In the genomic region with DNA sequence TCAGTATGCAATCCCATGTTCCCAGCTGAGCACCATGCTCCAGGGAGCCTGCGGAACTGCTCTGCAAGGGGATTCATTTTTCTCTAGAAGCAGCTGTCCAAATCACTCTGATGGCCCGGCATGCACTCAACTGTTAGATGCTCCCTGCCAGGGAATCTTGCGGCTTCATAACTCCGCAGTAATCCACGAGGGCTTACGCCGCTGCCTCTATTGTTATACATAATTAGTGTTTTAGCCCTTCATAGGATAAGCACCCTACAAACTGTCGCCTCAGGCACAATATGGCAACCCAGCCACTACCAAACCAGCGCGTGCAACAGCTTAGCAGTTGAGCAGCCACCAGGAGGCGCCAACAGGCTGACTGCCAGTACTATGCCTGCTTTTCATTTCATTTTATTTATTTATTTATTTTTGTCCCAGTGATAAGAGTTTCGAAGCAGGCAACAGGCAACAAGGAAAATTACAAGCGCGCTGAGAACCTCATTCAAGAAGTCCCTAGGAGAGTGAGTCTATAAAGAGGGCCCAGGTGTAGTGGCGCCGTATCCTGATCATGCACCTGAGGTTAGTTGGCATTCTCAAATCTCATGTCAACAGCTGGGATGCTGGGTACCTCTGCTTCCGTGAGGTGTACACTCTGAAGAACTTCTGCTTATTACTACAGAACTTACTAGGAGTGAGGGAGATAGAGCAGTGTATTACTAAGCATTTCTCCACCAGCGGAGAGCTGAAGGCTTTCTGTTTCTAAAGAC, we compare ENCODE assay signal across 9 mouse cellular contexts.
A peak's percentile ranks its signal among the peaks of the same experiment; 100 is the strongest.
DNase-seq lines count a peak whose midpoint lies in the region; ATAC-seq lines count a peak whose summit lies in the region.
"Had no signal": no experiment of that assay in that cellular context is flagged by ENCODE, and none has a peak within 500 bp of the region (broad histone marks: within the 10 kb centered on the region; RNA-seq: fewer than 3 reads in every experiment).

No protein-coding gene starts in this region.

- no peaks in the 10 kb centered on the region for H3K9me3 ChIP-seq in intestine, embryonic 14.5 days (ENCODE audit: control insufficient read depth, low read length)
- H3K9me3 ChIP-seq in intestine, embryonic 15.5 days: no peaks in the 10 kb centered on the region
- H3K9me3 ChIP-seq in limb, embryonic 13.5 days: no peaks in the 10 kb centered on the region
- no peaks in the 10 kb centered on the region for H3K9me3 ChIP-seq in stomach, embryonic 14.5 days (ENCODE audit: control insufficient read depth, low read depth, low read length)
- H3K9me3 ChIP-seq: stomach, embryonic 15.5 days had no signal

- DNase-seq in intestine, embryonic 14.5 days (ENCODE audit: low spot score): peak; percentile 67
- DNase-seq in cerebellum, postnatal 25 days: peak; percentile 67 to 84
- DNase-seq in frontal cortex, postnatal 36 days (ENCODE audit: low spot score in 2 of 2): peak; percentile 50 to 66
- DNase-seq in kidney, adult 9 months: peak; percentile 56
- peak; percentile 22 to 57 for DNase-seq in natural killer cell, adult 2 months (ENCODE audit: low spot score in 2 of 2)

- H3K4me2 ChIP-seq in intestine, embryonic 14.5 days (ENCODE audit: low read length): no peak overlapping the region
- H3K4me2 ChIP-seq in intestine, embryonic 15.5 days (replicated peaks): no peak overlapping the region
- H3K4me2 ChIP-seq in limb, embryonic 13.5 days (replicated peaks): no peak overlapping the region
- H3K4me2 ChIP-seq in stomach, embryonic 14.5 days (replicated peaks; ENCODE audit: low read depth, low read length): no peak overlapping the region
- H3K4me2 ChIP-seq: stomach, embryonic 15.5 days had no signal

- H3K4me1 ChIP-seq in intestine, embryonic 14.5 days (replicated peaks; ENCODE audit: control insufficient read depth, insufficient read depth, low read length): no peaks in the 10 kb centered on the region
- H3K4me1 ChIP-seq in intestine, embryonic 15.5 days (replicated peaks): no peaks in the 10 kb centered on the region
- H3K4me1 ChIP-seq in limb, embryonic 13.5 days: no peaks in the 10 kb centered on the region
- H3K4me1 ChIP-seq in stomach, embryonic 14.5 days (ENCODE audit: control insufficient read depth, insufficient read depth, low read length): no peaks in the 10 kb centered on the region

- H3K36me3 ChIP-seq in intestine, embryonic 14.5 days (ENCODE audit: control insufficient read depth, insufficient read depth, low read length): no peaks in the 10 kb centered on the region
- no peaks in the 10 kb centered on the region for H3K36me3 ChIP-seq in intestine, embryonic 15.5 days
- no peaks in the 10 kb centered on the region for H3K36me3 ChIP-seq in limb, embryonic 13.5 days
- H3K36me3 ChIP-seq in stomach, embryonic 14.5 days (ENCODE audit: control insufficient read depth, insufficient read depth, low read length): no peaks in the 10 kb centered on the region
- H3K36me3 ChIP-seq: stomach, embryonic 15.5 days had no signal

- no peak overlapping the region for H3K27ac ChIP-seq in intestine, embryonic 14.5 days (ENCODE audit: low read depth)
- H3K27ac ChIP-seq in intestine, embryonic 15.5 days: no peak overlapping the region
- no peak overlapping the region for H3K27ac ChIP-seq in limb, embryonic 13.5 days
- no peak overlapping the region for H3K27ac ChIP-seq in stomach, embryonic 14.5 days (ENCODE audit: low read length)
- H3K27ac ChIP-seq: stomach, embryonic 15.5 days had no signal

- H3K9ac ChIP-seq in intestine, embryonic 14.5 days (ENCODE audit: low read length): no peak overlapping the region
- no peak overlapping the region for H3K9ac ChIP-seq in intestine, embryonic 15.5 days
- no peak overlapping the region for H3K9ac ChIP-seq in limb, embryonic 13.5 days
- no peak overlapping the region for H3K9ac ChIP-seq in stomach, embryonic 14.5 days (replicated peaks; ENCODE audit: low read depth, low read length)
- H3K9ac ChIP-seq: stomach, embryonic 15.5 days had no signal

- no peak overlapping the region for H3K4me3 ChIP-seq in intestine, embryonic 14.5 days (ENCODE audit: low read depth, low read length)
- no peak overlapping the region for H3K4me3 ChIP-seq in intestine, embryonic 15.5 days (replicated peaks)
- no peak overlapping the region for H3K4me3 ChIP-seq in limb, embryonic 13.5 days
- H3K4me3 ChIP-seq in stomach, embryonic 14.5 days (ENCODE audit: low read depth, low read length): no peak overlapping the region
- H3K4me3 ChIP-seq: stomach, embryonic 15.5 days had no signal

- no peaks in the 10 kb centered on the region for H3K27me3 ChIP-seq in intestine, embryonic 14.5 days (replicated peaks; ENCODE audit: control insufficient read depth, insufficient read depth, low read length)
- H3K27me3 ChIP-seq in intestine, embryonic 15.5 days (replicated peaks): no peaks in the 10 kb centered on the region
- H3K27me3 ChIP-seq in limb, embryonic 13.5 days: no peaks in the 10 kb centered on the region
- H3K27me3 ChIP-seq in stomach, embryonic 14.5 days (ENCODE audit: control insufficient read depth, insufficient read depth, low read length): no peaks in the 10 kb centered on the region
- H3K27me3 ChIP-seq: stomach, embryonic 15.5 days had no signal

- WGBS in intestine, embryonic 14.5 days: 65% methylated on average over 18 of the region's 18 CpGs
- WGBS in intestine, embryonic 15.5 days: 70% methylated on average over 18 of the region's 18 CpGs
- 56% methylated on average over 18 of the region's 18 CpGs for WGBS in limb, embryonic 13.5 days
- WGBS in stomach, embryonic 14.5 days: 69% methylated on average over 18 of the region's 18 CpGs

- no peak for ATAC-seq in intestine, embryonic 14.5 days (replicated peaks; ENCODE audit: low FRiP score, low TSS enrichment, low read depth)
- no peak for ATAC-seq in intestine, embryonic 15.5 days
- ATAC-seq in limb, embryonic 13.5 days (ENCODE audit: low FRiP score, low read depth): peak; percentile 64; the same call in 1 of the 2 replicates
- peak; percentile 37; the same call in 1 of the 2 replicates for ATAC-seq in stomach, embryonic 14.5 days (ENCODE audit: insufficient number of reproducible peaks, insufficient read depth, low FRiP score, low read depth)

Comparison
In these comparisons a context has a peak if more than half of its experiments do, and no peak if none do; other contexts are left out.
1. ATAC-seq: peak in limb, embryonic 13.5 days (single experiment) and stomach, embryonic 14.5 days (single experiment); none in intestine, embryonic 14.5 days (single experiment) and intestine, embryonic 15.5 days (single experiment).
2. Peak in every context shown above with its lines, with median percentiles within 50 percentile points of each other: DNase-seq.